Mouse (Mus musculus) heart, embryonic 13.5 days (tissue): Measurements from ENCODE around the gene Ngdn. TPM values are rescaled to one million over a fixed set of nuclear protein-coding genes. Genes with fewer than 3 reads are reported as not detected.
A peak's percentile ranks its signal among the peaks of the same experiment; 100 is the strongest.

Source experiments
- ATAC-seq: fragments of 200-750 bp; cut with Nextera tagmentation; 2 replicates; pipeline ENCODE4 v1.8.0; 2017; ENCODE audit warnings: moderate TSS enrichment; ENCODE audit not compliant: insufficient number of reproducible peaks, low FRiP score, low TSS enrichment; ENCODE audit errors: extremely low read depth
- H3K27ac ChIP-seq: fragments of 300-500 bp; sonication (generic); replicated peaks from 2 replicates; pipeline ENCODE4 v1.5.1; 2015; ENCODE audit warnings: moderate library complexity, mild to moderate bottlenecking, inconsistent platforms
- H3K27me3 ChIP-seq: fragments of 300-500 bp; sonication (generic); replicated peaks from 2 replicates; pipeline ENCODE4 v1.6.1; 2015; ENCODE audit warnings: mild to moderate bottlenecking, inconsistent platforms
- H3K36me3 ChIP-seq: fragments of 300-500 bp; sonication (generic); 2 replicates; pipeline ENCODE4 v1.6.1; 2015; ENCODE audit warnings: mild to moderate bottlenecking, inconsistent platforms
- H3K4me1 ChIP-seq: fragments of 300-500 bp; sonication (generic); 2 replicates; pipeline ENCODE4 v1.6.1; 2015; ENCODE audit warnings: inconsistent platforms
- H3K4me2 ChIP-seq: fragments of 300-500 bp; sonication (generic); 2 replicates; pipeline ENCODE4 v1.6.1; 2015; ENCODE audit warnings: inconsistent platforms, mild to moderate bottlenecking, moderate library complexity
- H3K4me3 ChIP-seq: fragments of 300-500 bp; sonication (generic); 2 replicates; pipeline ENCODE4 v1.5.1; 2015; ENCODE audit warnings: moderate library complexity, mild to moderate bottlenecking, inconsistent platforms
- H3K9ac ChIP-seq: fragments of 300-500 bp; sonication (generic); 2 replicates; pipeline ENCODE4 v1.6.1; 2015; ENCODE audit warnings: inconsistent platforms, mild to moderate bottlenecking, moderate library complexity
- H3K9me3 ChIP-seq: fragments of 300-500 bp; sonication (generic); 2 replicates; pipeline ENCODE4 v1.6.1; 2016; ENCODE audit warnings: inconsistent platforms
- WGBS: fragments of 180-500 bp; shearing (Covaris S2); methylation state at CpG from one replicate; pipeline ENCODE4 v1.1.7; 2015; ENCODE audit warnings: mixed read lengths; 5-methylcytosine and 5-hydroxymethylcytosine counted together
- polyA plus RNA-seq: library from polyadenylated mRNA; unstranded; fragments of >200 nt; fragmentation: Nextera tagmentation; extraction: Ambion mirVana; gene quantifications from 2 replicates; pipeline ENCODE4 v1.2.1, GENCODE M21; 2015

Gene Ngdn
- polyA plus RNA-seq, 1 experiment from 2014 or later = 56.8 TPM

GRCm38 (mm10) chr14:55008417-55008816, 6.8 kb upstream of the Ngdn start:
- ATAC-seq = no peak
- no peaks in the 10 kb centered on the region for H3K36me3 ChIP-seq
- no peak overlapping the region for H3K4me3 ChIP-seq
- no peak overlapping the region for H3K4me2 ChIP-seq
- WGBS = 66% methylated on average over 8 of the region's 8 CpGs
- peaks cover 55% of the 10 kb centered on the region for H3K4me1 ChIP-seq
- H3K27me3 ChIP-seq = 0 out of 2 replicates have a peak, but pooled peaks cover 8% of the 10 kb centered on the region
- H3K27ac ChIP-seq = peak overlapping the region; percentile 82
- H3K9me3 ChIP-seq = peaks cover 2% of the 10 kb centered on the region; the same call in 1 of the 2 replicates
- peak overlapping the region; percentile 30; the same call in 1 of the 2 replicates for H3K9ac ChIP-seq

- no peak overlapping the region for H3K9ac ChIP-seq
- H3K4me2 ChIP-seq = no peak overlapping the region
- no peak for ATAC-seq
- H3K9me3 ChIP-seq = peaks cover 4% of the 10 kb centered on the region; the same call in 1 of the 2 replicates
- WGBS = 63% methylated on average over 4 of the region's 4 CpGs
- 0 out of 2 replicates have a peak, but pooled peaks cover 8% of the 10 kb centered on the region for H3K27me3 ChIP-seq
- no peak overlapping the region for H3K27ac ChIP-seq
- H3K4me1 ChIP-seq = peaks cover 40% of the 10 kb centered on the region
- H3K36me3 ChIP-seq = no peaks in the 10 kb centered on the region
- H3K4me3 ChIP-seq = no peak overlapping the region
These were observed 4.1 kb upstream of the Ngdn start for GRCm38 (mm10) chr14:55011116-55011515.

GRCm38 (mm10) chr14:55014591-55014990, 663 bp upstream of the Ngdn start:
- no peaks in the 10 kb centered on the region for H3K27me3 ChIP-seq

GRCm38 (mm10) chr14:55015767-55016111, 485 bp downstream of the Ngdn start:
- peaks cover 34% of the 10 kb centered on the region for H3K36me3 ChIP-seq
- H3K4me3 ChIP-seq = peak overlapping the region; percentile 78
- ATAC-seq = peak; percentile 23
- WGBS = 0% methylated on average over 17 of the region's 17 CpGs
- no peaks in the 10 kb centered on the region for H3K27me3 ChIP-seq
- peaks cover 4% of the 10 kb centered on the region; the same call in 1 of the 2 replicates for H3K9me3 ChIP-seq
- H3K4me1 ChIP-seq = peaks cover 12% of the 10 kb centered on the region
- H3K9ac ChIP-seq = peak overlapping the region; percentile 89
- H3K4me2 ChIP-seq = peak overlapping the region; percentile 78
- H3K27ac ChIP-seq = peak overlapping the region; percentile 75

More at GRCm38 (mm10) chr14:55014591-55014990, 663 bp upstream of the Ngdn start:
- H3K9me3 ChIP-seq = peaks cover 4% of the 10 kb centered on the region; the same call in 1 of the 2 replicates
- 0% methylated on average over 27 of the region's 27 CpGs for whole genome bisulfite sequencing
- H3K4me2 ChIP-seq = peak overlapping the region; percentile 81
- ATAC-seq = no peak; the same call in 1 of the 2 replicates
- peak overlapping the region; percentile 86 for H3K9ac ChIP-seq
- H3K36me3 ChIP-seq = peaks cover 26% of the 10 kb centered on the region
- H3K27ac ChIP-seq = peak overlapping the region; percentile 98
- H3K4me1 ChIP-seq = peaks cover 19% of the 10 kb centered on the region
- H3K4me3 ChIP-seq = peak overlapping the region; percentile 78

GRCm38 (mm10) chr14:55016876-55017275, 1.6 kb downstream of the Ngdn start:
- no peak overlapping the region for H3K9ac ChIP-seq
- peaks cover 45% of the 10 kb centered on the region for H3K36me3 ChIP-seq
- H3K27ac ChIP-seq = no peak overlapping the region
- H3K4me1 ChIP-seq = peaks cover 12% of the 10 kb centered on the region
- no peaks in the 10 kb centered on the region for H3K27me3 ChIP-seq
- H3K9me3 ChIP-seq = peaks cover 4% of the 10 kb centered on the region; the same call in 1 of the 2 replicates
- ATAC-seq = no peak
- 88% methylated on average over 16 of the region's 16 CpGs for WGBS
- no peak overlapping the region for H3K4me3 ChIP-seq
- no peak overlapping the region for H3K4me2 ChIP-seq

GRCm38 (mm10) chr14:55020394-55020793, 5.1 kb downstream of the Ngdn start:
- Histone ChIP-seq H3K27me3 (no peaks in the 10 kb centered on the region), H3K9ac (no peak overlapping the region), H3K36me3 (peaks cover 81% of the 10 kb centered on the region), H3K4me3 (no peak overlapping the region), H3K4me2 (no peak overlapping the region), H3K4me1 (peaks cover 4% of the 10 kb centered on the region; the same call in 1 of the 2 replicates), H3K27ac (no peak overlapping the region), H3K9me3 (no peaks in the 10 kb centered on the region)
- WGBS = 87% methylated on average over 9 of the region's 9 CpGs
- no peak for ATAC-seq

- no peak for ATAC-seq
- Histone ChIP-seq H3K36me3 (peaks cover 67% of the 10 kb centered on the region), H3K27me3 (no peaks in the 10 kb centered on the region), H3K4me1 (peaks cover 8% of the 10 kb centered on the region), H3K9ac (no peak overlapping the region), H3K27ac (no peak overlapping the region), H3K4me2 (no peak overlapping the region), H3K9me3 (no peaks in the 10 kb centered on the region), H3K4me3 (no peak overlapping the region)
- WGBS = 87% methylated on average over 15 of the region's 15 CpGs
These were observed 7.8 kb downstream of the Ngdn start for GRCm38 (mm10) chr14:55023011-55023410.

- ATAC-seq = no peak
- Histone ChIP-seq H3K27ac (no peak overlapping the region), H3K36me3 (peaks cover 59% of the 10 kb centered on the region), H3K4me1 (peaks cover 8% of the 10 kb centered on the region), H3K9me3 (no peaks in the 10 kb centered on the region), H3K9ac (no peak overlapping the region), H3K27me3 (no peaks in the 10 kb centered on the region), H3K4me3 (no peak overlapping the region), H3K4me2 (no peak overlapping the region)
- 65% methylated on average over 7 of the region's 7 CpGs for WGBS
These were observed 9.0 kb downstream of the Ngdn start for GRCm38 (mm10) chr14:55024236-55024635.

- ATAC-seq = no peak
- H3K27ac ChIP-seq = no peak overlapping the region
- H3K4me1 ChIP-seq = peaks cover 8% of the 10 kb centered on the region
- H3K9me3 ChIP-seq = no peaks in the 10 kb centered on the region
- no peak overlapping the region for H3K9ac ChIP-seq
- H3K27me3 ChIP-seq = no peaks in the 10 kb centered on the region
- peaks cover 51% of the 10 kb centered on the region for H3K36me3 ChIP-seq
- H3K4me2 ChIP-seq = no peak overlapping the region
- H3K4me3 ChIP-seq = no peak overlapping the region
- WGBS = 77% methylated on average over 5 of the region's 5 CpGs
These were observed 10.3 kb downstream of the Ngdn start for GRCm38 (mm10) chr14:55025527-55025926.

GRCm38 (mm10) chr14:55027251-55027650, 12.0 kb downstream of the Ngdn start:
- no peak overlapping the region for H3K27ac ChIP-seq
- ATAC-seq = no peak
- 9% methylated on average over 5 of the region's 5 CpGs for whole genome bisulfite sequencing
- peaks cover 34% of the 10 kb centered on the region for H3K36me3 ChIP-seq
- no peaks in the 10 kb centered on the region for H3K27me3 ChIP-seq
- H3K4me2 ChIP-seq = no peak overlapping the region
- no peak overlapping the region for H3K4me3 ChIP-seq
- H3K4me1 ChIP-seq = peaks cover 8% of the 10 kb centered on the region
- H3K9ac ChIP-seq = no peak overlapping the region
- no peaks in the 10 kb centered on the region for H3K9me3 ChIP-seq

- 26% methylated on average over 6 of the region's 6 CpGs for WGBS
- Histone ChIP-seq H3K9me3 (no peaks in the 10 kb centered on the region), H3K4me1 (peaks cover 8% of the 10 kb centered on the region), H3K4me2 (no peak overlapping the region), H3K9ac (no peak overlapping the region), H3K36me3 (peaks cover 30% of the 10 kb centered on the region), H3K27ac (no peak overlapping the region), H3K4me3 (no peak overlapping the region), H3K27me3 (no peaks in the 10 kb centered on the region)
- no peak for ATAC-seq
These were observed 12.4 kb downstream of the Ngdn start for GRCm38 (mm10) chr14:55027653-55028052.

- Histone ChIP-seq H3K27me3 (no peaks in the 10 kb centered on the region; the same call in 1 of the 2 replicates), H3K4me1 (peaks cover 8% of the 10 kb centered on the region), H3K9ac (no peak overlapping the region), H3K27ac (no peak overlapping the region), H3K4me2 (no peak overlapping the region), H3K4me3 (no peak overlapping the region), H3K9me3 (no peaks in the 10 kb centered on the region), H3K36me3 (peaks cover 22% of the 10 kb centered on the region)
- 13% methylated on average over 4 of the region's 5 CpGs for WGBS
- ATAC-seq = no peak
These were observed 13.1 kb downstream of the Ngdn start for GRCm38 (mm10) chr14:55028333-55028835.
